Mouse (Mus musculus) liver, embryonic 13.5 days (tissue): ENCODE results near the gene Sacs. TPM values are rescaled to one million over a fixed set of nuclear protein-coding genes. Genes with fewer than 3 reads are reported as not detected.

ENCODE experiments used
- polyA plus RNA-seq: library from polyadenylated mRNA; unstranded; fragments of >200 nt; fragmentation: Nextera tagmentation; extraction: Ambion mirVana; gene quantifications from 2 replicates; pipeline ENCODE4 v1.2.1, GENCODE M21; 2015

Sacs gene
- polyA plus RNA-seq, 1 experiment from 2014 or later, result 1.3 TPM

Other genes starting within 250 kb of the Sacs start
- gene Tnfrsf19, start 92.0 kb upstream of the Sacs start, polyA plus RNA-seq, result 4.9 and 6.4 TPM in 2 replicates
- 0.24 and 0.34 TPM in 2 replicates for gene Sgcg, start 120.0 kb downstream of the Sacs start, polyA plus RNA-seq
- gene Arl11, start 171.3 kb downstream of the Sacs start, polyA plus RNA-seq, result 1.1 and 1.5 TPM in 2 replicates
- gene Ebpl, start 222.0 kb downstream of the Sacs start, polyA plus RNA-seq, result 4.5 TPM in 2 replicates